Mouse (Mus musculus): ENCODE data around the gene Zfp811.

The Zfp811 gene

DNA sequence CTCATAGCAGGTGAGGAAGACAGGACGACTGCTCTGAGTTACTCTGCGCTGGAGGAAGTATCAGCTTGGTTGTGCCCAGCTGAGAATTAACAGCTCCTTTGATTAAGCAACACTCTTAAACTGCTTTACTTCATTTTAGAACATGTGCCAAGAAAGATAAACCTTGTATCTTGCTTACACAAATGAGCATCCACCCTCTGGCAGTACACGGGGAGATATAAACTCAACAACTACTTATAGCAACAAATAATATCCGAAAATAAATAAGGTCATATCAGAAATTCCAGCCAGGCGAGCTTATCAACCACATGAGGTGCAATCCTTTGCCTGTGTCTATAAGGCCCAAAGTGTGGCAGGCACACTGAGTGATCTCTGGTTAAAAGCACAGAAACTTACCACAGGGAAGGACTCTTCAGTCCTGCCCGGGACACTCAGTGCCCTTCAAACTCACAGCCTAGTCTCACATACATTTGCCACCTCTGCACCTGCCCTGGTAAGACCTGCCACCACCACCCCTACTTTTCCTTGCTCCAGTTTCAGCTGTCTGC is 56.8 kb downstream of the Zfp811 start:
- no peak for DNase-seq

GRCm38 (mm10) chr17:32750611-32751010 is 59.1 kb downstream of the Zfp811 start:
- DNase-seq: no peak
